Mouse (Mus musculus) midbrain, embryonic 15.5 days (tissue): ENCODE data around the gene Tmem131l. TPM values are rescaled to one million over a fixed set of nuclear protein-coding genes. Genes with fewer than 3 reads are reported as not detected.

Source experiments
- ATAC-seq: fragments of 200-750 bp; cut with Nextera tagmentation; replicated peaks from 2 replicates; pipeline ENCODE4 v1.8.0; 2017; ENCODE audit warnings: moderate TSS enrichment
- H3K27ac ChIP-seq: fragments of 300-500 bp; sonication (generic); 2 replicates; pipeline ENCODE4 v1.5.1; 2015; ENCODE audit warnings: mild to moderate bottlenecking, inconsistent platforms
- H3K27me3 ChIP-seq: fragments of 300-500 bp; sonication (generic); replicated peaks from 2 replicates; pipeline ENCODE4 v1.6.1; 2015; ENCODE audit warnings: inconsistent platforms
- H3K36me3 ChIP-seq: fragments of 300-500 bp; sonication (generic); replicated peaks from 2 replicates; pipeline ENCODE4 v1.6.1; 2015; ENCODE audit warnings: inconsistent platforms
- H3K4me1 ChIP-seq: fragments of 300-500 bp; sonication (generic); 2 replicates; pipeline ENCODE4 v1.6.1; 2015; ENCODE audit warnings: inconsistent platforms
- H3K4me2 ChIP-seq: fragments of 300-500 bp; sonication (generic); 2 replicates; pipeline ENCODE4 v1.6.1; 2015; ENCODE audit warnings: inconsistent platforms, mild to moderate bottlenecking, moderate library complexity
- H3K4me3 ChIP-seq: fragments of 300-500 bp; sonication (generic); 2 replicates; pipeline ENCODE4 v1.5.1; 2015; ENCODE audit warnings: mild to moderate bottlenecking, inconsistent platforms
- H3K9ac ChIP-seq: fragments of 300-500 bp; sonication (generic); 2 replicates; pipeline ENCODE4 v1.6.1; 2015; ENCODE audit warnings: mild to moderate bottlenecking, inconsistent platforms
- H3K9me3 ChIP-seq: fragments of 300-500 bp; sonication (generic); 2 replicates; pipeline ENCODE4 v1.6.1; 2016; ENCODE audit warnings: inconsistent platforms
- WGBS: fragments of 180-500 bp; shearing (Covaris S2); methylation state at CpG from one replicate; pipeline ENCODE4 v1.1.7; 2015; ENCODE audit warnings: mixed read lengths; 5-methylcytosine and 5-hydroxymethylcytosine counted together
- polyA plus RNA-seq: library from polyadenylated mRNA; unstranded; fragments of >200 nt; fragmentation: Nextera tagmentation; extraction: Ambion mirVana; gene quantifications from 2 replicates; pipeline ENCODE4 v1.2.1, GENCODE M21; 2015

Gene Tmem131l
- polyA plus RNA-seq, 1 experiment from 2014 or later: 70.7 TPM

- Histone ChIP-seq H3K36me3 (no peaks in the 10 kb centered on the region), H3K4me1 (peaks cover 34% of the 10 kb centered on the region), H3K4me2 (peak overlapping the region; percentile 82), H3K27me3 (0 out of 2 replicates have a peak, but pooled peaks cover 3% of the 10 kb centered on the region), H3K27ac (peak overlapping the region; percentile 92), H3K9ac (peak overlapping the region; percentile 88), H3K4me3 (peak overlapping the region; percentile 91), H3K9me3 (no peaks in the 10 kb centered on the region)
- peak; percentile 71 for ATAC-seq
- 5% methylated on average over 23 of the region's 23 CpGs for WGBS
Observed at GRCm38 (mm10) chr3:84040476-84041082, 604 bp upstream of the Tmem131l start.

GRCm38 (mm10) chr3:84038981-84039645 lies 862 bp downstream of the Tmem131l start:
- under 1% methylated on average over 42 of the region's 42 CpGs for WGBS
- H3K27me3 ChIP-seq: 0 out of 2 replicates have a peak, but pooled peaks cover 3% of the 10 kb centered on the region
- peak; percentile 28 for ATAC-seq
- peak overlapping the region; percentile 91 for H3K4me3 ChIP-seq
- no peaks in the 10 kb centered on the region for H3K36me3 ChIP-seq
- H3K4me2 ChIP-seq: peak overlapping the region; percentile 82
- H3K9me3 ChIP-seq: no peaks in the 10 kb centered on the region
- H3K27ac ChIP-seq: peak overlapping the region; percentile 92
- H3K4me1 ChIP-seq: peaks cover 47% of the 10 kb centered on the region
- H3K9ac ChIP-seq: peak overlapping the region; percentile 88

- H3K9ac ChIP-seq: peak overlapping the region; percentile 88; the same call in 1 of the 2 replicates
- peak overlapping the region; percentile 82 for H3K4me2 ChIP-seq
- 30% methylated on average over 1 of the region's 1 CpGs for whole genome bisulfite sequencing
- H3K36me3 ChIP-seq: no peaks in the 10 kb centered on the region
- no peak for ATAC-seq
- H3K4me3 ChIP-seq: peak overlapping the region; percentile 91
- H3K4me1 ChIP-seq: peaks cover 56% of the 10 kb centered on the region
- H3K27me3 ChIP-seq: no peaks in the 10 kb centered on the region
- no peak overlapping the region for H3K27ac ChIP-seq
- no peaks in the 10 kb centered on the region for H3K9me3 ChIP-seq
Observed at GRCm38 (mm10) chr3:84038126-84038525, 1.8 kb downstream of the Tmem131l start.

GRCm38 (mm10) chr3:84037536-84037935 lies 2.4 kb downstream of the Tmem131l start:
- H3K4me1 ChIP-seq: peaks cover 60% of the 10 kb centered on the region
- no peaks in the 10 kb centered on the region for H3K27me3 ChIP-seq
- H3K9me3 ChIP-seq: no peaks in the 10 kb centered on the region
- peak overlapping the region; percentile 82 for H3K4me2 ChIP-seq
- H3K4me3 ChIP-seq: peak overlapping the region; percentile 91
- no peak overlapping the region for H3K9ac ChIP-seq
- WGBS: 87% methylated on average over 3 of the region's 3 CpGs
- H3K27ac ChIP-seq: no peak overlapping the region
- ATAC-seq: no peak
- H3K36me3 ChIP-seq: no peaks in the 10 kb centered on the region

DNA sequence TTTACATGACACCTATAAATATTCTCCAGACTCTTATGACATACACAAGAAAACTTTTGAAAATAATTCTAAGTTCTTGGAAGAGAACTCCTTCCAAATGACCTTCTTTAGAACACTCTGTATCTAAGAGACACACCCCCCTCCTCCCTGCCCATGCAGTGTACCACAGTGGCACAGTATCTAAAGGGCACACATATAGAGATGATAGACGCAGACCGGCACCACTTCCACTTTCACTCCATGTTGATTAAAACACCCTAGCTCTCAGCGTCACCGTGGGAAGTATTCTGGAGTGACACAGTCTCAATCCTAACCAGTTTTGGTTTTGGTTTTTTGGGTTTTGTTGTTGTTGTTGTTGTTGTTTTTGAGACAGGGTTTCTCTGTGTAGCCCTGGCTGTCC lies 3.1 kb downstream of the Tmem131l start:
- H3K4me2 ChIP-seq: peak overlapping the region; percentile 82; the same call in 1 of the 2 replicates
- ATAC-seq: no peak
- no peak overlapping the region for H3K4me3 ChIP-seq

DNA sequence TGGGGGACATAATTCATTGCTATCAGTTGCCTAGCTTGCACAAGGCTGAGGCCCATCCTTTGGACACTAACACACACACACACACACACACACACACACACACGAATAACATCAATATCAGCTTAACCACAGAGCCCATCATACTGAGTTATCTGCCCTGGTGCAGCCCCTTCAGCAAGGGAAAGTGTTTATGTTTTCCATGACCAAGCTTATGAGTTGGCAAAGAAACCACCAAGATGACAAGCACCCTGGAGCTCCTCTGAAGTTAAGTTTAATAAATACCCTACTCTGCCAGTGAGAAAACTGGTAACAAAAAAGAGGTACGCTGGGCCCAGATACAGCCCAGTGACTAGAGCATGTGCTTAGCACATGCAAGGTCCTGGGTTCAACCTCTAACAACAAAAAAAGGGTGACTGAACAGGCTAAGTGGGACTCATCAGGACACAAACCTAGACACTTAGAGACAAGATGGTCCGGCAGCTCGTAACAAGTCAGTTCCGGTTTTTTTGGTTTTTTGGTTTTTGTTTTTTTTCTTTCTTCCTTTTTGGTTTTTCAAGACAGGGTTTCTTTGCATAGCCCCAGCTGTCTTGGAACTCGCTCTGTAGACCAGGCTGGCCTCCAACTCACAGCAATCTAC lies 4.1 kb downstream of the Tmem131l start:
- no peak overlapping the region for H3K4me2 ChIP-seq
- H3K27me3 ChIP-seq: no peaks in the 10 kb centered on the region
- H3K27ac ChIP-seq: no peak overlapping the region
- no peak for ATAC-seq
- H3K36me3 ChIP-seq: no peaks in the 10 kb centered on the region
- H3K9ac ChIP-seq: no peak overlapping the region
- no peaks in the 10 kb centered on the region for H3K9me3 ChIP-seq
- H3K4me3 ChIP-seq: no peak overlapping the region
- 92% methylated on average over 6 of the region's 6 CpGs for WGBS
- peaks cover 58% of the 10 kb centered on the region for H3K4me1 ChIP-seq

More for the DNA sequence above, 3.1 kb downstream of the Tmem131l start:
- H3K9me3 ChIP-seq: no peaks in the 10 kb centered on the region
- no peaks in the 10 kb centered on the region for H3K27me3 ChIP-seq
- no peak overlapping the region for H3K27ac ChIP-seq
- H3K4me1 ChIP-seq: peaks cover 61% of the 10 kb centered on the region
- 92% methylated on average over 4 of the region's 4 CpGs for WGBS
- no peaks in the 10 kb centered on the region for H3K36me3 ChIP-seq
- no peak overlapping the region for H3K9ac ChIP-seq

DNA sequence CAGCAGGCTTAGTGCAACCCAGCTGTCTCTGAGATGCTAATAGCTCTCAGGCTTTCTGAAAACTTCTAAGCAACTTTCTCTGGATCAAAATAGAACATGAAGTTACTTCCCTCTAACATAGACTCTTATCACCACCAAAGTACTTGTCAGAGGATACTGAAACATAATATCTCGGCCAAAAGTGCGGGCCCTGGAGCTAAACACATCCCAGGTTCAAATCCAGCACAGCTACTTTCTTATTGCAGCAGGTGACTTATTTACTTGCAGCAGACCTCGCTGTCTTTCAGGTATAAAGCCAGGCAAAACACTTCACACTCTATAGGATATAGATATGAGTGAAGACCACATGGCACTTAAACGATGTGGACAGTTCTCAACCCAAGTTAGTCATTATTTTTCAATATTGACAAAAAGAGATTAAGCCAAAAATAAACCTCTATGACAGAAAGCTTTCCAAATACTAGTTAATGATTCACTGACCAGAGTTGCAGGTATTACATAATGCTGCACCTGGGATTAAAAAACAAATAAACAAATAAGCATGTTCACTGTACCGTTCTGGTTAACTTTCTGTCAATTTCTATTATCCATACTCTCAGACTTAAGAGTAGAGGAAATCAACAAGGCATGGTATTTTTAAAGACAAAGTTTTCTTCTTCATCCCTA lies 5.7 kb downstream of the Tmem131l start:
- Histone ChIP-seq H3K4me3 (no peak overlapping the region), H3K9me3 (no peaks in the 10 kb centered on the region), H3K9ac (no peak overlapping the region), H3K36me3 (no peaks in the 10 kb centered on the region), H3K4me2 (no peak overlapping the region), H3K27ac (no peak overlapping the region), H3K27me3 (no peaks in the 10 kb centered on the region), H3K4me1 (peaks cover 52% of the 10 kb centered on the region)
- no peak for ATAC-seq
- WGBS: 93% methylated on average over 5 of the region's 5 CpGs

DNA sequence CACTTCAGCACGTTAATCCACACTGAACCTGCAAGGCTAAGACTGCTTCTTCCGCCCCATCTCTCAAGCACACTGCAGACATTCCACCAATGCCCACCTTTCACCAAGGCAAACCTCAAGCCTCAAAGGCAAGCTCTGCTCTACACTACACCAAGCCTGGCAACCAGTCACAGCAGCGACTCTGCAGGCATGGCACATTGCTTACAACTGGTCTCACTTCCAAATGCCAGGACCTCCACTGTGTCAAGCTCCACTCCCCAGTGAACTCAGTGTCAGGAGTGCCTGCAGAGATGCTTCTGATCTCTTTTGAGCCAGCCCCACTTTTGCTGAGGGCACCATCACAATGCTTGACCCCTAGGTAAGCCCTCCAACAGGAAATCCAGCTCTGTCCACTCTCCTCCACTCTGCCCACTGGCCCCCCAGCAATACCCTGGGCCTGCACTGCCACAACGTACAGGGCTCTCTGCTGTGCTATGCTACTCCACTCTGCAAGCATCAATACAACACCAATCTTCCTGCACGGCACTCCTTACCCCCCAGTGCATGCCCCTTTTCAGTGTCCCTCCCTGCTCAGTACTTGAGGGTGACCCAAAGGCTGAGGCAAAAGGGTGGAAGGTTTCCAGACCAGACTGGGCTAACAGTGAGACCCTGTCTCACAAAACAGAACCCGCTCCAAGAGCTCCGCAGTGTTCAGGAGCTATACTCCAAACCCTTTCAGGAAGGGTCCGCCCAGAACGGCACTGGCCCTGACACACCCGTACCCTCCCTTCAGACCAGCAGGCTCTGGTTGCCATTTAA lies 6.8 kb downstream of the Tmem131l start:
- no peaks in the 10 kb centered on the region for H3K36me3 ChIP-seq
- no peak overlapping the region for H3K4me2 ChIP-seq
- no peak overlapping the region for H3K27ac ChIP-seq
- H3K9ac ChIP-seq: no peak overlapping the region
- no peaks in the 10 kb centered on the region for H3K9me3 ChIP-seq
- peak; percentile 12; the same call in 1 of the 2 replicates for ATAC-seq
- WGBS: 78% methylated on average over 10 of the region's 10 CpGs
- no peak overlapping the region for H3K4me3 ChIP-seq
- H3K27me3 ChIP-seq: no peaks in the 10 kb centered on the region
- peaks cover 49% of the 10 kb centered on the region for H3K4me1 ChIP-seq

DNA sequence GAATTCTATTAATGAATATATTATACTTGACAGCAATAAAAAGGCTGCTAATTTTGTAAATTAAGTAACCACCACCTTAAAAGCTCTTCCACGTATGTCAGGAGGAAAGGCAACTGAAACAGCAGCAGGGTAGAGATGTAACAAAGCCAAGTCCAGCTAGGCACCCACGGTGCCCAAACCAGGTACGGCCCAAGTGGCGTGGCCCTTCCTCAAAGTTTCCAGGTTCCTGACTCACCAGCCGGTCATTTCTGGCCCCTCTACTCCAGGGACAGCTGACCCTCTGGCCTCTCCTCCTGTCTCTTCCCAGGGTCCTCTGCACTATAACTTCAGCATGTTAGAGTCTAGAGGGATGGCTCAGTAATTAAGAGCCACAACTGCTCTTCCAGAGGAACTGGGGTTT lies 7.6 kb downstream of the Tmem131l start:
- no peak overlapping the region for H3K4me2 ChIP-seq
- no peaks in the 10 kb centered on the region for H3K27me3 ChIP-seq
- H3K9ac ChIP-seq: no peak overlapping the region
- H3K9me3 ChIP-seq: no peaks in the 10 kb centered on the region
- ATAC-seq: no peak
- H3K27ac ChIP-seq: no peak overlapping the region
- H3K4me1 ChIP-seq: peaks cover 42% of the 10 kb centered on the region
- no peak overlapping the region for H3K4me3 ChIP-seq
- H3K36me3 ChIP-seq: no peaks in the 10 kb centered on the region
- 91% methylated on average over 5 of the region's 5 CpGs for WGBS

- Histone ChIP-seq H3K4me2 (no peak overlapping the region), H3K36me3 (no peaks in the 10 kb centered on the region), H3K9me3 (no peaks in the 10 kb centered on the region), H3K4me3 (no peak overlapping the region), H3K27ac (no peak overlapping the region), H3K9ac (no peak overlapping the region), H3K4me1 (peaks cover 34% of the 10 kb centered on the region), H3K27me3 (no peaks in the 10 kb centered on the region)
- no peak for ATAC-seq
- 86% methylated on average over 3 of the region's 3 CpGs for WGBS
Observed at GRCm38 (mm10) chr3:84031216-84031615, 8.8 kb downstream of the Tmem131l start.

DNA sequence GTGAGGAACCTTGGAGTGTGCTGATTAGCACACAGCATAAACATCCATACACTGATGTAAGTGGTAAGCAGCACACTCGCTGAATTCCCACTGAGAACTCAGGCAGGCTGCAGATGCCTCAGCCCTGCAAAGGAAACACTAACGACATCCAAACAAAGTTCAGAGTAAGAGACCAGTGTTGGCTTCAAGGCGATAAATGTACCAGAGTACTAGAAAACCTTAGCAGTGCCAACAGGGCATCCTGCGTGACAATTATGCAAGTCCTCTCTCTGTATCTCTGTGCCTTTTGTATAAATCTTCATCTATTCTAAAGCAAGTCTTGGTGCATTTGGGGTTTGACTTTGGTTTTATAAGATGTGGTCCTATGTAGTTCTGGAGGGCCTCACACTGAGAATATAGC lies 11.0 kb downstream of the Tmem131l start:
- 89% methylated on average over 4 of the region's 4 CpGs for WGBS
- H3K4me3 ChIP-seq: no peak overlapping the region

More for the DNA sequence above, 11.0 kb downstream of the Tmem131l start:
- Histone ChIP-seq H3K27ac (no peak overlapping the region), H3K9me3 (no peaks in the 10 kb centered on the region), H3K36me3 (no peaks in the 10 kb centered on the region), H3K4me2 (no peak overlapping the region), H3K9ac (no peak overlapping the region), H3K27me3 (no peaks in the 10 kb centered on the region), H3K4me1 (peaks cover 22% of the 10 kb centered on the region)
- no peak for ATAC-seq
